Mouse (Mus musculus) right cerebral cortex, postnatal 36 days (tissue): ENCODE results near the gene Mrpl21.
A peak's percentile ranks its signal among the peaks of the same experiment; 100 is the strongest.

Experiments used
- DNase-seq, 2 experiments: peaks; one replicate each; pipeline ENCODE4 v3.0.0; 2022; ENCODE audit warnings: low spot score in 2 of 2, mixed read lengths in 1 of 2

Mrpl21 gene

GRCm38 (mm10) chr19:3297034-3297433 lies 14.3 kb downstream of the Mrpl21 start:
- DNase-seq, result no peak

GRCm38 (mm10) chr19:3297775-3298174 lies 15.1 kb downstream of the Mrpl21 start:
- no peak for DNase-seq

GRCm38 (mm10) chr19:3304017-3304416 lies 21.3 kb downstream of the Mrpl21 start:
- DNase-seq, result no peak

GRCm38 (mm10) chr19:3307175-3307949 lies 24.7 kb downstream of the Mrpl21 start:
- no peak for DNase-seq

GRCm38 (mm10) chr19:3319341-3319740 lies 36.6 kb downstream of the Mrpl21 start:
- DNase-seq, result no peak

- no peak for DNase-seq
Measured at GRCm38 (mm10) chr19:3320086-3320485, 37.4 kb downstream of the Mrpl21 start.

- no peak for DNase-seq
Measured at GRCm38 (mm10) chr19:3320801-3321200, 38.1 kb downstream of the Mrpl21 start.

- no peak for DNase-seq
Measured at GRCm38 (mm10) chr19:3321617-3322016, 38.9 kb downstream of the Mrpl21 start.

GRCm38 (mm10) chr19:3322261-3322969 lies 39.7 kb downstream of the Mrpl21 start, which contains the start of gene Cpt1a:
TSS of gene Cpt1a (plus strand) at chr19:3322334.
- DNase-seq, result no peak

GRCm38 (mm10) chr19:3323201-3323621 lies 40.5 kb downstream of the Mrpl21 start:
- DNase-seq, result peak in 1 of 2 experiments; percentile 34

GRCm38 (mm10) chr19:3323753-3324270 lies 41.1 kb downstream of the Mrpl21 start:
- no peak for DNase-seq

- DNase-seq, result no peak
Measured at GRCm38 (mm10) chr19:3324271-3324811, 41.6 kb downstream of the Mrpl21 start.

- peak in 1 of 2 experiments; percentile 57 for DNase-seq
Measured at GRCm38 (mm10) chr19:3324931-3325711, 42.4 kb downstream of the Mrpl21 start.

GRCm38 (mm10) chr19:3325771-3326478 lies 43.2 kb downstream of the Mrpl21 start:
- DNase-seq, result no peak

GRCm38 (mm10) chr19:3326479-3327047 lies 43.9 kb downstream of the Mrpl21 start:
- no peak for DNase-seq

- DNase-seq, result no peak
Measured at GRCm38 (mm10) chr19:3333247-3333646, 50.5 kb downstream of the Mrpl21 start.

- no peak for DNase-seq
Measured at GRCm38 (mm10) chr19:3333694-3334515, 51.2 kb downstream of the Mrpl21 start.

GRCm38 (mm10) chr19:3334550-3334949 lies 51.8 kb downstream of the Mrpl21 start:
- no peak for DNase-seq

- no peak for DNase-seq
Measured at GRCm38 (mm10) chr19:3335917-3336316, 53.2 kb downstream of the Mrpl21 start.
